In the genomic region with DNA sequence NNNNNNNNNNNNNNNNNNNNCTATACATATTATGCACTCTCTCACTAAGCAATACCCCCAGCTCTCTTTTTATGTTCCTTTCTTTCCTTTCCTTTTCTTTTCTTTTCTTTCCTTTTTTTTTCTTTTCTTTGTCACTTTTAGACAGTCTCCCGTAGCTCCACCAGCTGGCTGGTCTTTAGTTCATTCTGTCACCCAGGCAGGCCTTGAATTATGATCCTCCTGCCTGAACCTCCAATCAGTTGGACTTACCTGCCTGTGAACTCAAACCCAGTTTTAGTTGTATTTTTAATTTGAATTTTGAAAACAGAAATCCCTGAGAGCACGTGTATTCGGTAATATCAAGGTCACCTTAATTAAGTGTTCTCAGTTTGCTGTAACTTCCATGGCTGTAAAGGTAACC, we compare ENCODE assay signal across 16 mouse cellular contexts.
DNase-seq lines count a peak whose midpoint lies in the region; ATAC-seq lines count a peak whose summit lies in the region.
"Had no signal": no experiment of that assay in that cellular context is flagged by ENCODE, and none has a peak within 500 bp of the region (broad histone marks: within the 10 kb centered on the region; RNA-seq: fewer than 3 reads in every experiment).

No protein-coding gene starts in this region.

- WGBS in midbrain, embryonic 11.5 days: 64% methylated on average over 3 of the region's 3 CpGs
- WGBS in midbrain, embryonic 13.5 days: 57% methylated on average over 3 of the region's 3 CpGs
- 40% methylated on average over 3 of the region's 3 CpGs for WGBS in embryonic facial prominence, embryonic 14.5 days
- 34% methylated on average over 3 of the region's 3 CpGs for WGBS in forebrain, embryonic 16.5 days
- 38% methylated on average over 3 of the region's 3 CpGs for whole genome bisulfite sequencing in neural tube, embryonic 13.5 days

- H3K4me1 ChIP-seq in midbrain, embryonic 11.5 days (ENCODE audit: control insufficient read depth, insufficient read depth, low read length): no peaks in the 10 kb centered on the region
- H3K4me1 ChIP-seq in midbrain, embryonic 13.5 days (replicated peaks): no peaks in the 10 kb centered on the region
- H3K4me1 ChIP-seq in embryonic facial prominence, embryonic 14.5 days (ENCODE audit: control insufficient read depth, insufficient read depth, low read length): 0 out of 2 replicates have a peak, but pooled peaks cover 5% of the 10 kb centered on the region
- H3K4me1 ChIP-seq in forebrain, embryonic 16.5 days (replicated peaks; ENCODE audit: control insufficient read depth, insufficient read depth, low read length): 0 out of 2 replicates have a peak, but pooled peaks cover 2% of the 10 kb centered on the region
- H3K4me1 ChIP-seq in neural tube, embryonic 13.5 days (replicated peaks): no peaks in the 10 kb centered on the region; the same call in 1 of the 2 replicates
- H3K4me1 ChIP-seq: heart, embryonic 12.5 days; liver, embryonic 12.5 days; midbrain, embryonic 10.5 days had no signal

- no peak for DNase-seq in midbrain, embryonic 11.5 days (ENCODE audit: low spot score, missing footprints)
- no peak for DNase-seq in embryonic facial prominence, embryonic 14.5 days (ENCODE audit: low spot score)
- DNase-seq in heart, postnatal 4 days: no peak
- DNase-seq in ovary, postnatal 14 days (ENCODE audit: low spot score): no peak
- DNase-seq: cerebellum, adult 8-10 months; gastrocnemius, adult 2 months; kidney, adult 11 months; kidney, postnatal 10 days; lung, adult 2 months; lung, postnatal 4 days had no signal

- no peaks in the 10 kb centered on the region for H3K9me3 ChIP-seq in midbrain, embryonic 11.5 days (ENCODE audit: control insufficient read depth, low read length)
- H3K9me3 ChIP-seq in midbrain, embryonic 13.5 days: no peaks in the 10 kb centered on the region
- no peaks in the 10 kb centered on the region for H3K9me3 ChIP-seq in embryonic facial prominence, embryonic 14.5 days (ENCODE audit: control insufficient read depth, low read length)
- no peaks in the 10 kb centered on the region for H3K9me3 ChIP-seq in forebrain, embryonic 16.5 days (ENCODE audit: control insufficient read depth, low read length)
- no peaks in the 10 kb centered on the region for H3K9me3 ChIP-seq in neural tube, embryonic 13.5 days
- H3K9me3 ChIP-seq: heart, embryonic 12.5 days; liver, embryonic 12.5 days; midbrain, embryonic 10.5 days had no signal

- 0 out of 2 replicates have a peak, but pooled peaks have one; percentile 35 for ATAC-seq in midbrain, embryonic 11.5 days (ENCODE audit: low FRiP score)
- no peak for ATAC-seq in midbrain, embryonic 13.5 days
- ATAC-seq in embryonic facial prominence, embryonic 14.5 days (ENCODE audit: low read depth): no peak
- peak; percentile 12; the same call in 1 of the 2 replicates for ATAC-seq in forebrain, embryonic 16.5 days
- ATAC-seq in neural tube, embryonic 13.5 days (ENCODE audit: low read depth): peak; percentile 67; the same call in 1 of the 2 replicates
- ATAC-seq: liver, embryonic 12.5 days had no signal

- H3K4me2 ChIP-seq in midbrain, embryonic 11.5 days: no peak overlapping the region
- no peak overlapping the region for H3K4me2 ChIP-seq in midbrain, embryonic 13.5 days (replicated peaks)
- H3K4me2 ChIP-seq in embryonic facial prominence, embryonic 14.5 days (ENCODE audit: low read depth, low read length): no peak overlapping the region
- no peak overlapping the region for H3K4me2 ChIP-seq in forebrain, embryonic 16.5 days (ENCODE audit: low read length)
- H3K4me2 ChIP-seq in neural tube, embryonic 13.5 days: no peak overlapping the region
- H3K4me2 ChIP-seq: heart, embryonic 12.5 days; liver, embryonic 12.5 days had no signal

- no peak overlapping the region for H3K27ac ChIP-seq in midbrain, embryonic 11.5 days (ENCODE audit: low read depth, low read length)
- no peak overlapping the region for H3K27ac ChIP-seq in midbrain, embryonic 13.5 days
- H3K27ac ChIP-seq in embryonic facial prominence, embryonic 14.5 days (replicated peaks; ENCODE audit: low read depth, low read length): peak overlapping the region; percentile 81
- no peak overlapping the region for H3K27ac ChIP-seq in forebrain, embryonic 16.5 days (ENCODE audit: low read length)
- no peak overlapping the region for H3K27ac ChIP-seq in neural tube, embryonic 13.5 days (replicated peaks)
- H3K27ac ChIP-seq: gastrocnemius, adult 2 months; liver, embryonic 12.5 days; midbrain, embryonic 10.5 days had no signal

- H3K4me3 ChIP-seq in midbrain, embryonic 11.5 days (ENCODE audit: low read depth, low read length): no peak overlapping the region
- H3K4me3 ChIP-seq in midbrain, embryonic 13.5 days (replicated peaks): no peak overlapping the region
- no peak overlapping the region for H3K4me3 ChIP-seq in embryonic facial prominence, embryonic 14.5 days (ENCODE audit: low read depth, low read length)
- no peak overlapping the region for H3K4me3 ChIP-seq in forebrain, embryonic 16.5 days (replicated peaks; ENCODE audit: low read length)
- no peak overlapping the region for H3K4me3 ChIP-seq in neural tube, embryonic 13.5 days
- H3K4me3 ChIP-seq: gastrocnemius, adult 2 months; heart, embryonic 12.5 days; liver, embryonic 12.5 days; midbrain, embryonic 10.5 days had no signal

- no peak overlapping the region for H3K9ac ChIP-seq in midbrain, embryonic 11.5 days (ENCODE audit: low read length)
- H3K9ac ChIP-seq in midbrain, embryonic 13.5 days (replicated peaks): no peak overlapping the region
- no peak overlapping the region for H3K9ac ChIP-seq in embryonic facial prominence, embryonic 14.5 days (ENCODE audit: low read depth, low read length)
- no peak overlapping the region for H3K9ac ChIP-seq in forebrain, embryonic 16.5 days (replicated peaks; ENCODE audit: low read depth, low read length)
- no peak overlapping the region for H3K9ac ChIP-seq in neural tube, embryonic 13.5 days
- H3K9ac ChIP-seq: heart, embryonic 12.5 days; liver, embryonic 12.5 days had no signal

- no peaks in the 10 kb centered on the region for H3K36me3 ChIP-seq in midbrain, embryonic 11.5 days (ENCODE audit: control insufficient read depth, insufficient read depth, low read length)
- no peaks in the 10 kb centered on the region for H3K36me3 ChIP-seq in midbrain, embryonic 13.5 days
- no peaks in the 10 kb centered on the region for H3K36me3 ChIP-seq in embryonic facial prominence, embryonic 14.5 days (ENCODE audit: control insufficient read depth, insufficient read depth, low read length)
- no peaks in the 10 kb centered on the region for H3K36me3 ChIP-seq in forebrain, embryonic 16.5 days (ENCODE audit: control insufficient read depth, insufficient read depth)
- no peaks in the 10 kb centered on the region for H3K36me3 ChIP-seq in neural tube, embryonic 13.5 days
- H3K36me3 ChIP-seq: heart, embryonic 12.5 days; liver, embryonic 12.5 days; midbrain, embryonic 10.5 days had no signal

- H3K27me3 ChIP-seq in midbrain, embryonic 11.5 days (ENCODE audit: control insufficient read depth, insufficient read depth, low read length): no peaks in the 10 kb centered on the region
- no peaks in the 10 kb centered on the region for H3K27me3 ChIP-seq in midbrain, embryonic 13.5 days
- no peaks in the 10 kb centered on the region for H3K27me3 ChIP-seq in embryonic facial prominence, embryonic 14.5 days (replicated peaks; ENCODE audit: control insufficient read depth, insufficient read depth, low read length)
- no peaks in the 10 kb centered on the region for H3K27me3 ChIP-seq in forebrain, embryonic 16.5 days (replicated peaks; ENCODE audit: control insufficient read depth, insufficient read depth, low read length)
- no peaks in the 10 kb centered on the region for H3K27me3 ChIP-seq in neural tube, embryonic 13.5 days
- H3K27me3 ChIP-seq: heart, embryonic 12.5 days; liver, embryonic 12.5 days had no signal

Comparison
In these comparisons a context has a peak if more than half of its experiments do, and no peak if none do; other contexts are left out.
1. ATAC-seq: peak in midbrain, embryonic 11.5 days (single experiment), forebrain, embryonic 16.5 days (single experiment) and neural tube, embryonic 13.5 days (single experiment); none in midbrain, embryonic 13.5 days (single experiment) and embryonic facial prominence, embryonic 14.5 days (single experiment).